Mouse (Mus musculus): ENCODE measurements around the gene Myo3b. TPM values are rescaled to one million over a fixed set of nuclear protein-coding genes. Genes with fewer than 3 reads are reported as not detected.

The Myo3b gene
- polyA plus RNA-seq, 1 experiment from 2014 or later: 0.24 TPM

DNA sequence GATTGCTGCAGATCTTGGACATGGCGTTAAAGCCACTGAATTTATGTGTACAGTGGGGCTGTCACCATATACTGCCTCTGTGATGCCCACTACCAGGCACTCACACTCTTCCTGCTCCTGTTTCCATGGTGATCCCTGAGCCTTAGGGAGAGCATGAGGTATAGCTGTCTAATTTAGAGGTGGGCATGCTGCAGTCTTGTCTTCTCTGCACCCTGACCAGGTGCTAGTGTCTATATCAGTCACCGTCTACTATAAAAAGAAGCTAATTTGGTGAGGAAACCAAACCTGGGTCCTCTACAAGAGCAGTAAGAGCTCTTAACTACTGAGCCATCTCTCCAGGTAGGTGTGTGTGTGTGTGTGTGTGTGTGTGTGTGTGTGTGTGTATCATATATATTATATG is 32.4 kb upstream of the Myo3b start:
- Histone ChIP-seq H3K27me3 (ENCODE audit: insufficient read depth, low read length) (no peaks in the 10 kb centered on the region), H3K4me1 (ENCODE audit: insufficient read depth) (no peaks in the 10 kb centered on the region), H3K27ac (ENCODE audit: low read depth) (no peak overlapping the region), H3K36me3 (ENCODE audit: insufficient read depth) (peaks cover 33% of the 10 kb centered on the region), H3K4me2 (no peak overlapping the region), H3K9ac (no peak overlapping the region), H3K9me3 (ENCODE audit: low read depth, low read length) (no peaks in the 10 kb centered on the region), H3K4me3 (ENCODE audit: low read depth, low read length) (no peak overlapping the region)
- WGBS: 91% methylated on average over 2 of the region's 2 CpGs
- TF ChIP-seq CTCF (IDR thresholded peaks at IDR 0.05; ENCODE audit: low read depth): no peak
- ATAC-seq (ENCODE audit: insufficient read depth): no peak
- DNase-seq: no peak

DNA sequence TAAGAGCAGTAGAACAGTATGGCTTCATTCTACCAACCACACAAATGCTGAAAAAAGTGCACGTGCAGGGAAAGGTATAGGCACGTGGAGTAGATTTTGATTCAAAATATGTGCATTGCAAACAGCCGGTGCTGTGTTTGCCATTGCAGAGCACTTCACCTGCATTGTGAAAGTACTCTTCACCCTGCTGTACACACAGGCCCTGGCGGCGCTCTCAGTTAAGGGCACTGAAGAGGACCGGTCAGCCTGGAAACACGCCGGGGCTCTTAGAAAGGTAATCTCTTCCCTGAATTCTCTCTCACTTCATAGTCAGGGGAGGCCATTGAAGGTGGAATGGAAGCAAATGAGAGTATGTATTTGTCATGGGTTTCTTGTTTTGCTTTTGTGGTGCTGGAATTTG is 26.0 kb upstream of the Myo3b start:
- H3K9ac ChIP-seq: no peak overlapping the region
- H3K27me3 ChIP-seq (ENCODE audit: insufficient read depth, low read length): no peaks in the 10 kb centered on the region
- peak overlapping the region; percentile 16; the same call in 1 of the 2 replicates for H3K27ac ChIP-seq (ENCODE audit: low read depth)
- TF ChIP-seq CTCF (IDR thresholded peaks at IDR 0.05; ENCODE audit: low read depth): no peak
- H3K9me3 ChIP-seq (ENCODE audit: low read depth, low read length): no peaks in the 10 kb centered on the region
- H3K4me1 ChIP-seq (ENCODE audit: insufficient read depth): 0 out of 2 replicates have a peak, but pooled peaks cover 5% of the 10 kb centered on the region
- DNase-seq (peak; percentile 73), ATAC-seq (ENCODE audit: insufficient read depth) (peak; percentile 95)
- H3K4me2 ChIP-seq: no peak overlapping the region
- no peak overlapping the region for H3K4me3 ChIP-seq (ENCODE audit: low read depth, low read length)
- 76% methylated on average over 8 of the region's 8 CpGs for WGBS
- H3K36me3 ChIP-seq (ENCODE audit: insufficient read depth): peaks cover 43% of the 10 kb centered on the region

DNA sequence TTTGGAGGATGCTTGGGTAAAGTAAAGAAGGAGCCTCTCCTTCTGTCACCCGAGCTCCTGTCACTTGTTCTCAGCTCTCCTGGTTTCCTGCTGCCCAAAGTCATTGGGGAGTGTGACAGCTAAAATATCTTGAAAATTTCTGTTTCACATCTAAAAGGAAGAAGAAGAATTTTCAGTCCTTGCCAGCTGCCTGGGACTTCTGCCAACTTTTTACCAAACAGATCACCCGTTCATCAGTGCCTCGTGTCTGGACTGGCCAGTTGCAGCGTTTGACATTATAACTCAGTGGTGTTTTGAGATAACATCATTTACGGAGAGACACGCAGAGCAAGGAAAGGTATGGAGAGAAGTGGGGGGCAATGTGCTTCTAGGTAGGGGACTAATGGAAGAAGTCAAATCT is 20.7 kb upstream of the Myo3b start:
- no peak overlapping the region for H3K4me2 ChIP-seq
- 37% methylated on average over 6 of the region's 6 CpGs for WGBS
- ATAC-seq (ENCODE audit: insufficient read depth): no peak
- no peak overlapping the region for H3K4me3 ChIP-seq (ENCODE audit: low read depth, low read length)
- H3K9ac ChIP-seq: no peak overlapping the region
- peak; percentile 56 for DNase-seq
- H3K36me3 ChIP-seq (ENCODE audit: insufficient read depth): peaks cover 73% of the 10 kb centered on the region
- H3K27me3 ChIP-seq (ENCODE audit: insufficient read depth, low read length): no peaks in the 10 kb centered on the region
- TF ChIP-seq CTCF (IDR thresholded peaks at IDR 0.05; ENCODE audit: low read depth): no peak
- no peaks in the 10 kb centered on the region for H3K9me3 ChIP-seq (ENCODE audit: low read depth, low read length)
- H3K27ac ChIP-seq (ENCODE audit: low read depth): no peak overlapping the region
- H3K4me1 ChIP-seq (ENCODE audit: insufficient read depth): 0 out of 2 replicates have a peak, but pooled peaks cover 10% of the 10 kb centered on the region

DNA sequence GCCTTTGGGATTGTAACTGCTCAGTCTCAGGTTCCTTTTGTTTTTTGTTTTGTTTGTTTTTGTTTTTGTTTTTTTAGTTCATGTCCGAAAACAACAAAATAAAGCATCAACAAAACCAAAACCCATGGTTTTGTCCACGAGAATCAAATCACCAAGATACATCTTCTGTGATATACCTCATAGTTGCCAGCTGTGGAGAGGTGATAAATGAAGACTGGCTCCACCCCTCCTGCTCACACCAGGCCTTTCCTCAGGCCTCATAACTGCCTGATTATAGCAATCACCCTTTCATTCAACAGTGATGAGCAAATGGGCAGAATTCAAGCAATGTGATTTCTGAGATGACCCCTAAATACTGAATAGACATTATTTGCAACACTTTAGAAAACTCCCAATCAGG is 14.5 kb upstream of the Myo3b start:
- Histone ChIP-seq H3K27me3 (ENCODE audit: insufficient read depth, low read length) (no peaks in the 10 kb centered on the region), H3K4me3 (ENCODE audit: low read depth, low read length) (no peak overlapping the region), H3K4me1 (ENCODE audit: insufficient read depth) (no peaks in the 10 kb centered on the region), H3K9ac (no peak overlapping the region), H3K36me3 (ENCODE audit: insufficient read depth) (peaks cover 39% of the 10 kb centered on the region), H3K9me3 (ENCODE audit: low read depth, low read length) (no peaks in the 10 kb centered on the region), H3K27ac (ENCODE audit: low read depth) (no peak overlapping the region), H3K4me2 (no peak overlapping the region)
- DNase-seq (no peak), ATAC-seq (ENCODE audit: insufficient read depth) (no peak)
- no peak for TF ChIP-seq CTCF (IDR thresholded peaks at IDR 0.05; ENCODE audit: low read depth)
- 78% methylated on average over 2 of the region's 2 CpGs for WGBS

DNA sequence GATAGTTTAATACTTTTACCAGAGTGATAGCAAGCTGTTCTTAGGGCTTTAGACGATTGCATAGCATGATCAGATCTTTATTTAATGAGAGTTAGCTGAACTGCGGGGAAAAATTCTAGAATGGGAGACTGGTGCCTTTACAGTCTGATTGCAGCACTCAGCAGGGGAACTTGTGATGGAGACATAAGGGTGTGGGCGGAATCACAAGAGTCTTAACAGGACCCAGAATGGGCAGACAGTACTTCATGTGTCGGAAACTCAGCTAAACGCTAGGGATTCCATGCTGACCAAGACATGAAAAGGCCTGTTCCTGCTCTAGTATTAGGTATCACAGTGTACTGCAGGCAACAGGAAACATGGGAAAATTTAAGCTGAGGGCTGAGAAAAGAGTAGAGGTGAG is 13.2 kb upstream of the Myo3b start:
- Histone ChIP-seq H3K9me3 (ENCODE audit: low read depth, low read length) (no peaks in the 10 kb centered on the region), H3K27ac (ENCODE audit: low read depth) (no peak overlapping the region), H3K4me2 (no peak overlapping the region), H3K4me3 (ENCODE audit: low read depth, low read length) (no peak overlapping the region), H3K9ac (no peak overlapping the region), H3K4me1 (ENCODE audit: insufficient read depth) (no peaks in the 10 kb centered on the region), H3K27me3 (ENCODE audit: insufficient read depth, low read length) (no peaks in the 10 kb centered on the region), H3K36me3 (ENCODE audit: insufficient read depth) (peaks cover 31% of the 10 kb centered on the region)
- WGBS: 90% methylated on average over 5 of the region's 5 CpGs
- DNase-seq (no peak), ATAC-seq (ENCODE audit: insufficient read depth) (no peak)
- no peak for TF ChIP-seq CTCF (IDR thresholded peaks at IDR 0.05; ENCODE audit: low read depth)

DNA sequence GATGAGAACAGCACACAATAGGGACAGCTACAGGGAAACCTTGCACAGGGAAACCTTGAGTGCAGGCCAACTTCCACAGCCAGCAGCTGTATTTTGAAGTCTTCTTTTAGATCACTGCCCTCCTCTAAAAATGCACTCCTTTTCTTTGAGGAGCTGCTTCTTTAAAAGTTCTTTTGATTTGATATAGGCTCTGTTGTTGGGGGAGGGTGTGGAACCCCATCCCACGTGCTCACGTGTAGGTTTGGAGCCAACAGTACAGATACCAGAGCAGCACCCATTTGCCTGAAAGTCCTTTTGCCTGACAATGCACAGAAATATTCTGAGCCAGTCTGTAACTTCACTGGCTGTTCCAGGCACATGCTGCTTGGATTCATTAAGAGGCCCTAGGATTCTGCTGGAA is 7.5 kb upstream of the Myo3b start:
- TF ChIP-seq CTCF (IDR thresholded peaks at IDR 0.05; ENCODE audit: low read depth): no peak
- Histone ChIP-seq H3K4me1 (ENCODE audit: insufficient read depth) (no peaks in the 10 kb centered on the region), H3K36me3 (ENCODE audit: insufficient read depth) (no peaks in the 10 kb centered on the region), H3K4me3 (ENCODE audit: low read depth, low read length) (no peak overlapping the region), H3K27me3 (ENCODE audit: insufficient read depth, low read length) (no peaks in the 10 kb centered on the region), H3K9me3 (ENCODE audit: low read depth, low read length) (no peaks in the 10 kb centered on the region), H3K9ac (no peak overlapping the region), H3K4me2 (no peak overlapping the region), H3K27ac (ENCODE audit: low read depth) (no peak overlapping the region)
- 78% methylated on average over 2 of the region's 2 CpGs for WGBS
- DNase-seq: no peak
- no peak for ATAC-seq (ENCODE audit: insufficient read depth)

DNA sequence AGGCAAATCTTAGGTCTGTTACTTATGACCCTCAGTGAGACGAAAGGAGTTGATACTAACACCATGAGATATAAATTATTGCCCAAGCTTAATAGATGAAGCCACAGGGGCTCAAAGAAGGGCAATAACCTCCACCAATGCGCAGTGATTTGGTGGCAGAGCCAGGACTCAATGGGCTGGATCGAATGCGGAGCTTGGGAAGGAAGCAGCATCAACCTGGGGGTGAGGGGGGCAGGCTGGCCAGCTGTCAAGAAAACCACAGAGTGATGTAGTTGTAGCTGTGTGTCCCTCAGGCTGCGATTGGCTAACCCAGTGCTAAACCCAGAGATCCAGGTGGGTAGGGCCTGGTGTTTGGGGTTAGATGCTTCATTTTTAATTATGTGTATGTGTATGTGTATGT is 4.0 kb upstream of the Myo3b start:
- Histone ChIP-seq H3K4me1 (ENCODE audit: insufficient read depth) (no peaks in the 10 kb centered on the region), H3K27ac (ENCODE audit: low read depth) (no peak overlapping the region), H3K9ac (no peak overlapping the region), H3K9me3 (ENCODE audit: low read depth, low read length) (no peaks in the 10 kb centered on the region), H3K4me3 (ENCODE audit: low read depth, low read length) (no peak overlapping the region), H3K27me3 (ENCODE audit: insufficient read depth, low read length) (no peaks in the 10 kb centered on the region), H3K36me3 (ENCODE audit: insufficient read depth) (no peaks in the 10 kb centered on the region), H3K4me2 (no peak overlapping the region)
- no peak for DNase-seq
- TF ChIP-seq CTCF (IDR thresholded peaks at IDR 0.05; ENCODE audit: low read depth): no peak
- ATAC-seq (ENCODE audit: insufficient read depth): no peak
- 83% methylated on average over 5 of the region's 5 CpGs for WGBS

DNA sequence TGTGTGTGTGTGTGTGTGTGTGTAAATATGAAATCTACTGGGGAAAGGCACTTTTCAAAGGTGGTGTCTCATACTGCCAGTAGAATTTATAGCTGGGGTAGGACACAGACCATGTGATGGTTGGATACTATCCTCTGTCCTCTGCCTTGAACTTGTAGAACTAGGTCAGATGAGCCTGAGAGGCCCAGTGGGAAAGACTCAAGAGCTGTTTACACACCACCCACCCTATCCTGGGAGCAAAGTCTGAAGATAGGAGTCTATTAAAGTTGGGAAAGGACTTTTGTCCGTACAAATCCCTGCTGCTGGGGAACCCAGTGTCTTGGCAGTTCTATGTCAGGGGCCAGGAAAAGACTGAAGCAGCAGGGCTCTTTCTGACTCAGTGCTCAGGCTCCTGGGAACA is 3.6 kb upstream of the Myo3b start:
- H3K4me1 ChIP-seq (ENCODE audit: insufficient read depth): no peaks in the 10 kb centered on the region
- 58% methylated on average over 1 of the region's 1 CpGs for WGBS
- DNase-seq: no peak

More for the DNA sequence above, 3.6 kb upstream of the Myo3b start:
- Histone ChIP-seq H3K4me2 (no peak overlapping the region), H3K36me3 (ENCODE audit: insufficient read depth) (no peaks in the 10 kb centered on the region), H3K27me3 (ENCODE audit: insufficient read depth, low read length) (no peaks in the 10 kb centered on the region), H3K9me3 (ENCODE audit: low read depth, low read length) (no peaks in the 10 kb centered on the region), H3K4me3 (ENCODE audit: low read depth, low read length) (no peak overlapping the region), H3K27ac (ENCODE audit: low read depth) (no peak overlapping the region), H3K9ac (no peak overlapping the region)
- ATAC-seq (ENCODE audit: insufficient read depth): no peak
- TF ChIP-seq CTCF (IDR thresholded peaks at IDR 0.05; ENCODE audit: low read depth): no peak

All from lung, embryonic 14.5 days (tissue).